In the genomic region with DNA sequence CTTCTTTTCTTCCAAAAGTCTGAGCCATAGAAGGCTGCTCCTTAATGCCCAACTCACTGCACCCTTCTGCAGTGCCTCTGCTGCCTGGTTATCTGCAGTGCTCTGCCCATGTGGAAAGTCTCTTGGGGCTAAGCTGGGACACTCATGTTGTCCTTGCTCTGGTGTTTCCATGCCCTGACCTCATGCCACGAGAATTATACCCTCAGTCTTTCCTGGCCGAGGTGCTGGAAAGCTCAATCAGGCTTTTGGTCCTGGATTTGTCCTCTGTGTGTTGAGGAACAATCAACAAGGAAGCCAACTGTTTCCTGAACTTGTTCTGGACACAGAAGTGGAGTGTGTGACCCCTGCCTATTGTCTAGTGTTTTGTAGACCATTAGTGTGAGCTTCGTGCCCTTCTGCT, we compare ENCODE assay signal across 20 mouse cellular contexts.
DNase-seq lines count a peak whose midpoint lies in the region; ATAC-seq and TF ChIP-seq lines count a peak whose summit lies in the region.
"Had no signal": no experiment of that assay in that cellular context is flagged by ENCODE, and none has a peak within 500 bp of the region (broad histone marks: within the 10 kb centered on the region; RNA-seq: fewer than 3 reads in every experiment).

No protein-coding gene starts in this region.

- no peaks in the 10 kb centered on the region for H3K9me3 ChIP-seq in heart, embryonic 11.5 days (replicated peaks; ENCODE audit: control insufficient read depth, low read length)
- H3K9me3 ChIP-seq in lung, postnatal 0 days (ENCODE audit: low read length): no peaks in the 10 kb centered on the region
- no peaks in the 10 kb centered on the region for H3K9me3 ChIP-seq in heart, embryonic 13.5 days
- no peaks in the 10 kb centered on the region for H3K9me3 ChIP-seq in forebrain, embryonic 10.5 days
- H3K9me3 ChIP-seq: embryonic facial prominence, embryonic 12.5 days; forebrain, embryonic 15.5 days; liver, embryonic 15.5 days; midbrain, embryonic 13.5 days; neural tube, embryonic 13.5 days had no signal

- H3K4me2 ChIP-seq in heart, embryonic 11.5 days: no peak overlapping the region
- no peak overlapping the region for H3K4me2 ChIP-seq in lung, postnatal 0 days (replicated peaks; ENCODE audit: low read depth, low read length)
- H3K4me2 ChIP-seq in heart, embryonic 13.5 days: no peak overlapping the region
- H3K4me2 ChIP-seq: embryonic facial prominence, embryonic 12.5 days; forebrain, embryonic 15.5 days; hindbrain, embryonic 14.5 days; liver, embryonic 15.5 days; midbrain, embryonic 13.5 days; neural tube, embryonic 13.5 days had no signal

- no peak overlapping the region for H3K9ac ChIP-seq in heart, adult 2 months (ENCODE audit: low read depth, low read length)
- H3K9ac ChIP-seq in heart, embryonic 11.5 days (ENCODE audit: low read depth, low read length): no peak overlapping the region
- H3K9ac ChIP-seq in lung, postnatal 0 days (replicated peaks; ENCODE audit: low read depth): no peak overlapping the region
- no peak overlapping the region for H3K9ac ChIP-seq in heart, embryonic 13.5 days
- H3K9ac ChIP-seq: embryonic facial prominence, embryonic 12.5 days; forebrain, embryonic 15.5 days; hindbrain, embryonic 14.5 days; liver, embryonic 15.5 days; midbrain, embryonic 13.5 days; neural tube, embryonic 13.5 days had no signal

- 11% methylated on average over 3 of the region's 3 CpGs for WGBS in heart, adult 2 months
- WGBS in heart, embryonic 11.5 days (ENCODE audit: insufficient replicate concordance): 66% methylated on average over 3 of the region's 3 CpGs
- WGBS in lung, postnatal 0 days: 63% methylated on average over 3 of the region's 3 CpGs
- WGBS in lung, adult 2 months: 35% methylated on average over 3 of the region's 3 CpGs
- 42% methylated on average over 3 of the region's 3 CpGs for WGBS in heart, embryonic 13.5 days
- 85% methylated on average over 3 of the region's 3 CpGs for WGBS in forebrain, embryonic 10.5 days

- ATAC-seq in heart, embryonic 11.5 days (replicated peaks; ENCODE audit: insufficient number of reproducible peaks, low FRiP score, low TSS enrichment): no peak
- ATAC-seq in lung, postnatal 0 days: peak; percentile 33; the same call in 1 of the 2 replicates
- no peak for ATAC-seq in heart, embryonic 13.5 days (ENCODE audit: extremely low read depth, insufficient number of reproducible peaks, low FRiP score, low TSS enrichment)
- no peak for ATAC-seq in CD4-positive, CD25-positive, alpha-beta regulatory T cell, adult 4 months
- ATAC-seq: forebrain, embryonic 15.5 days had no signal

- TF ChIP-seq CTCF in heart, adult 2 months (IDR thresholded peaks at IDR 0.05): no peak
- no peak for TF ChIP-seq CTCF in lung, postnatal 0 days (IDR thresholded peaks at IDR 0.05)
- TF ChIP-seq CTCF in lung, adult 2 months (IDR thresholded peaks at IDR 0.05; ENCODE audit: insufficient read depth, low read length): no peak

- peaks cover 10% of the 10 kb centered on the region; the same call in 1 of the 2 replicates for H3K36me3 ChIP-seq in heart, adult 2 months (ENCODE audit: control insufficient read depth, insufficient read depth, low read length)
- peaks cover 19% of the 10 kb centered on the region for H3K36me3 ChIP-seq in heart, embryonic 11.5 days (ENCODE audit: control insufficient read depth, insufficient read depth, low read length)
- H3K36me3 ChIP-seq in lung, postnatal 0 days (ENCODE audit: insufficient read depth, low read length): peaks cover 23% of the 10 kb centered on the region; the same call in 1 of the 2 replicates
- H3K36me3 ChIP-seq in heart, embryonic 13.5 days: peaks cover 93% of the 10 kb centered on the region
- H3K36me3 ChIP-seq in forebrain, embryonic 10.5 days (replicated peaks): peaks cover 98% of the 10 kb centered on the region

- no peak overlapping the region for H3K4me3 ChIP-seq in heart, adult 2 months
- no peak overlapping the region for H3K4me3 ChIP-seq in heart, embryonic 11.5 days (ENCODE audit: low read depth, low read length)
- no peak overlapping the region for H3K4me3 ChIP-seq in lung, postnatal 0 days (ENCODE audit: low read depth, low read length)
- H3K4me3 ChIP-seq in lung, adult 2 months (replicated peaks; ENCODE audit: extremely low read depth, low read depth, low read length): no peak overlapping the region
- no peak overlapping the region for H3K4me3 ChIP-seq in heart, embryonic 13.5 days
- H3K4me3 ChIP-seq in forebrain, embryonic 10.5 days: no peak overlapping the region
- H3K4me3 ChIP-seq: embryonic facial prominence, embryonic 12.5 days; erythroblast, embryonic 14.5 days; forebrain, embryonic 15.5 days; liver, embryonic 15.5 days; midbrain, embryonic 13.5 days; neural tube, embryonic 13.5 days had no signal

- H3K4me1 ChIP-seq in heart, adult 2 months (ENCODE audit: control insufficient read depth, insufficient read depth, low read length): peaks cover 11% of the 10 kb centered on the region
- H3K4me1 ChIP-seq in heart, embryonic 11.5 days (ENCODE audit: control insufficient read depth, insufficient read depth, low read length): no peaks in the 10 kb centered on the region; the same call in 1 of the 2 replicates
- H3K4me1 ChIP-seq in lung, postnatal 0 days (ENCODE audit: insufficient read depth, low read depth, low read length): no peaks in the 10 kb centered on the region
- peaks cover 13% of the 10 kb centered on the region for H3K4me1 ChIP-seq in lung, adult 2 months (ENCODE audit: control insufficient read depth, insufficient read depth, low read length)
- peaks cover 16% of the 10 kb centered on the region for H3K4me1 ChIP-seq in heart, embryonic 13.5 days
- H3K4me1 ChIP-seq in forebrain, embryonic 10.5 days: 0 out of 2 replicates have a peak, but pooled peaks cover 3% of the 10 kb centered on the region
- H3K4me1 ChIP-seq: embryonic facial prominence, embryonic 12.5 days; liver, embryonic 15.5 days had no signal

- DNase-seq in heart, adult 2 months: peak in 1 of 2 experiments; percentile 57
- no peak for DNase-seq in lung, postnatal 0 days (ENCODE audit: low spot score)
- no peak for DNase-seq in lung, adult 2 months
- peak; percentile 42 for DNase-seq in lung, postnatal 25 days (ENCODE audit: low spot score)
- DNase-seq in forebrain, embryonic 10.5 days (ENCODE audit: extremely low spot score, low spot score): no peak
- DNase-seq: B cell, adult 2 months; cerebellum, adult 9-10 months; gastrocnemius, postnatal 36 days; kidney, adult 11 months; thymus, postnatal 14 days had no signal

- intact Hi-C loops in heart, adult 2 months (cut with DNase I): loop anchor here (2.0 to 5.0 kb wide), 3 partner anchors 40 to 295 kb away; no protein-coding TSS in a partner anchor

- no peak for TF ChIP-seq POLR2A in heart, adult 2 months (IDR thresholded peaks at IDR 0.05; ENCODE audit: insufficient read depth, low read depth, low read length)
- no peak for TF ChIP-seq POLR2A in lung, adult 2 months (IDR thresholded peaks at IDR 0.05; ENCODE audit: borderline replicate concordance, extremely low read depth, low read depth, low read length)

- H3K79me2 ChIP-seq in heart, adult 2 months (replicated peaks; ENCODE audit: control insufficient read depth, insufficient read depth, low read length): peaks cover 2% of the 10 kb centered on the region; the same call in 1 of the 2 replicates

- peak overlapping the region; percentile 64 for H3K27ac ChIP-seq in heart, adult 2 months
- H3K27ac ChIP-seq in heart, embryonic 11.5 days (ENCODE audit: low read depth, low read length): no peak overlapping the region
- H3K27ac ChIP-seq in lung, postnatal 0 days (ENCODE audit: low read length): no peak overlapping the region
- peak overlapping the region; percentile 46; the same call in 1 of the 2 replicates for H3K27ac ChIP-seq in heart, embryonic 13.5 days (replicated peaks)
- H3K27ac ChIP-seq in forebrain, embryonic 10.5 days: no peak overlapping the region
- H3K27ac ChIP-seq: embryonic facial prominence, embryonic 12.5 days; forebrain, embryonic 15.5 days; liver, embryonic 15.5 days had no signal

- no peaks in the 10 kb centered on the region for H3K27me3 ChIP-seq in heart, adult 2 months (ENCODE audit: control insufficient read depth, insufficient read depth, low read length)
- no peaks in the 10 kb centered on the region for H3K27me3 ChIP-seq in heart, embryonic 11.5 days (ENCODE audit: control insufficient read depth, insufficient read depth, low read length)
- H3K27me3 ChIP-seq in lung, postnatal 0 days (replicated peaks; ENCODE audit: insufficient read depth, low read length): no peaks in the 10 kb centered on the region
- no peaks in the 10 kb centered on the region for H3K27me3 ChIP-seq in heart, embryonic 13.5 days (replicated peaks)
- no peaks in the 10 kb centered on the region for H3K27me3 ChIP-seq in forebrain, embryonic 10.5 days (ENCODE audit: poor library complexity, severe bottlenecking)
- H3K27me3 ChIP-seq: embryonic facial prominence, embryonic 12.5 days; forebrain, embryonic 15.5 days; liver, embryonic 15.5 days; midbrain, embryonic 13.5 days; neural tube, embryonic 13.5 days had no signal

- peak; percentile 85 for TF ChIP-seq EP300 in heart, adult 2 months (IDR thresholded peaks at IDR 0.05; ENCODE audit: insufficient read depth, low read depth, low read length)
- no peak for TF ChIP-seq EP300 in lung, postnatal 0 days (IDR thresholded peaks at IDR 0.05)

Comparison
In these comparisons a context has a peak if more than half of its experiments do, and no peak if none do; other contexts are left out.
1. H3K27ac ChIP-seq: peak in heart, adult 2 months (single experiment) and heart, embryonic 13.5 days (single experiment); none in heart, embryonic 11.5 days (single experiment), lung, postnatal 0 days (single experiment) and forebrain, embryonic 10.5 days (single experiment).